Mouse (Mus musculus): Measurements from ENCODE around the gene Fancd2os. TPM values are rescaled to one million over a fixed set of nuclear protein-coding genes. Genes with fewer than 3 reads are reported as not detected.

Gene Fancd2os
- total RNA-seq, 2 experiments from 2014 or later, result not detected

- intact Hi-C loops (cut with DNase I), result loop anchor here (5.0 kb wide), 1 partner anchor 72 kb away; the partner anchor contains the start of genes Emc3 and Fancd2
- peak within 1 kb of the TSS; percentile 93 for H3K4me3 ChIP-seq
These were observed 4.1 kb upstream of the Fancd2os start, which contains the start of gene Brk1 for GRCm38 (mm10) chr6:113604432-113605223. Brk1 (plus strand) TSS chr6:113604772.

GRCm38 (mm10) chr6:113603993-113604392, 3.5 kb upstream of the Fancd2os start:
- Histone ChIP-seq H3K27ac (peak overlapping the region; percentile 91), H3K4me3 (peak overlapping the region; percentile 93)
- intact Hi-C loops (cut with DNase I), result loop anchor here (5.0 kb wide), 1 partner anchor 72 kb away; the partner anchor contains the start of genes Emc3 and Fancd2
- no peak for TF ChIP-seq CTCF (IDR thresholded peaks at IDR 0.05)
- DNase-seq (ENCODE audit: extremely low spot score in 1 of 2, low spot score in 2 of 2), result no peak

More at GRCm38 (mm10) chr6:113604432-113605223, 4.1 kb upstream of the Fancd2os start, which contains the start of gene Brk1:
- peak within 1 kb of the TSS; percentile 91 for H3K27ac ChIP-seq
- DNase-seq (ENCODE audit: extremely low spot score in 1 of 2, low spot score in 2 of 2), result peak; percentile 88 to 92
- peak; percentile 58 for TF ChIP-seq CTCF (IDR thresholded peaks at IDR 0.05)

- TF ChIP-seq CTCF (IDR thresholded peaks at IDR 0.05), result no peak
- intact Hi-C loops (cut with DNase I), result loop anchor here (5.0 kb wide), 1 partner anchor 71 kb away; the partner anchor contains the start of genes Emc3 and Fancd2
- Histone ChIP-seq H3K4me3 (no peak overlapping the region), H3K27ac (no peak overlapping the region)
- DNase-seq (ENCODE audit: extremely low spot score in 1 of 2, low spot score in 2 of 2), result no peak
These were observed 2.3 kb upstream of the Fancd2os start for GRCm38 (mm10) chr6:113602821-113603220.

- DNase-seq (ENCODE audit: extremely low spot score in 1 of 2, low spot score in 2 of 2), result no peak
- intact Hi-C loops (cut with DNase I), result loop anchor here (5.0 kb wide), 1 partner anchor 68 kb away; the partner anchor contains the start of genes Emc3 and Fancd2
- no peak overlapping the region for H3K27ac ChIP-seq
- no peak overlapping the region for H3K4me3 ChIP-seq
- TF ChIP-seq CTCF (IDR thresholded peaks at IDR 0.05), result no peak
These were observed 682 bp downstream of the Fancd2os start for GRCm38 (mm10) chr6:113599833-113600232.

- Histone ChIP-seq H3K4me3 (no peak overlapping the region), H3K27ac (no peak overlapping the region)
- intact Hi-C loops (cut with DNase I), result no loop called here
- DNase-seq (ENCODE audit: extremely low spot score in 1 of 2, low spot score in 2 of 2), result no peak
- TF ChIP-seq CTCF (IDR thresholded peaks at IDR 0.05), result no peak
These were observed 2.6 kb downstream of the Fancd2os start for GRCm38 (mm10) chr6:113597945-113598344.

- no peak for TF ChIP-seq CTCF (IDR thresholded peaks at IDR 0.05)
These were observed 7.9 kb downstream of the Fancd2os start for GRCm38 (mm10) chr6:113592637-113593036.

GRCm38 (mm10) chr6:113586466-113587183, 13.9 kb downstream of the Fancd2os start:
- TF ChIP-seq CTCF (IDR thresholded peaks at IDR 0.05), result no peak; the same call in 1 of the 2 replicates
- Histone ChIP-seq H3K4me3 (no peak overlapping the region), H3K27ac (no peak overlapping the region)
- DNase-seq (ENCODE audit: extremely low spot score in 1 of 2, low spot score in 2 of 2), result no peak
- intact Hi-C loops (cut with DNase I), result no loop called here

More at GRCm38 (mm10) chr6:113592637-113593036, 7.9 kb downstream of the Fancd2os start:
- no peak for DNase-seq (ENCODE audit: extremely low spot score in 1 of 2, low spot score in 2 of 2)
- intact Hi-C loops (cut with DNase I), result no loop called here
- Histone ChIP-seq H3K27ac (no peak overlapping the region), H3K4me3 (no peak overlapping the region)

- Histone ChIP-seq H3K4me3 (no peak overlapping the region), H3K27ac (no peak overlapping the region; the same call in 1 of the 2 replicates)
- no peak for TF ChIP-seq CTCF (IDR thresholded peaks at IDR 0.05)
- intact Hi-C loops (cut with DNase I), result no loop called here
- DNase-seq (ENCODE audit: extremely low spot score in 1 of 2, low spot score in 2 of 2), result no peak
These were observed 15.4 kb downstream of the Fancd2os start for GRCm38 (mm10) chr6:113585065-113585464.

GRCm38 (mm10) chr6:113583023-113583422, 17.5 kb downstream of the Fancd2os start:
- intact Hi-C loops (cut with DNase I), result no loop called here
- no peak for DNase-seq (ENCODE audit: extremely low spot score in 1 of 2, low spot score in 2 of 2)
- no peak for TF ChIP-seq CTCF (IDR thresholded peaks at IDR 0.05)
- peak overlapping the region; percentile 18; the same call in 1 of the 2 replicates for H3K27ac ChIP-seq
- H3K4me3 ChIP-seq, result no peak overlapping the region

GRCm38 (mm10) chr6:113579306-113579705, 21.2 kb downstream of the Fancd2os start:
- TF ChIP-seq CTCF (IDR thresholded peaks at IDR 0.05), result no peak
- intact Hi-C loops (cut with DNase I), result no loop called here
- Histone ChIP-seq H3K4me3 (no peak overlapping the region), H3K27ac (no peak overlapping the region)
- DNase-seq (ENCODE audit: extremely low spot score in 1 of 2, low spot score in 2 of 2), result no peak

GRCm38 (mm10) chr6:113576044-113576443, 24.5 kb downstream of the Fancd2os start:
- Histone ChIP-seq H3K4me3 (no peak overlapping the region), H3K27ac (peak overlapping the region; percentile 68)
- peak in 1 of 2 experiments; percentile 18 for DNase-seq (ENCODE audit: extremely low spot score in 1 of 2, low spot score in 2 of 2)
- intact Hi-C loops (cut with DNase I), result loop anchor here (2.0 kb wide), 1 partner anchor 37 kb away; no protein-coding TSS in a partner anchor
- no peak for TF ChIP-seq CTCF (IDR thresholded peaks at IDR 0.05)

- no peak for DNase-seq (ENCODE audit: extremely low spot score in 1 of 2, low spot score in 2 of 2)
- Histone ChIP-seq H3K4me3 (no peak overlapping the region), H3K27ac (no peak overlapping the region)
- no peak for TF ChIP-seq CTCF (IDR thresholded peaks at IDR 0.05)
- intact Hi-C loops (cut with DNase I), result no loop called here
These were observed 36.0 kb downstream of the Fancd2os start for GRCm38 (mm10) chr6:113564557-113564956.

All from left cerebral cortex, adult 2 months (tissue).